Mouse (Mus musculus) lung, adult 2 months (tissue): ENCODE measurements at regions not wholly inside any gene's neighbourhood (a gene's known extent, or its start where the extent isn't known, plus 50 kb on each side); places are given as distances from the start of the nearest gene placed in this dataset.

Experiments used
- CTCF ChIP-seq: fragments of 200-500 bp; IDR thresholded peaks from 2 replicates; pipeline ENCODE4 v1.5.1; 2011; ENCODE audit warnings: mild to moderate bottlenecking, low read length, control low read depth; ENCODE audit not compliant: insufficient read depth
- POLR2A ChIP-seq: fragments of 200-500 bp; IDR thresholded peaks from 2 replicates; pipeline ENCODE4 v1.6.1; 2011; ENCODE audit warnings: low read depth, mild to moderate bottlenecking, control low read depth, low read length, borderline replicate concordance; ENCODE audit errors: extremely low read depth

DNA sequence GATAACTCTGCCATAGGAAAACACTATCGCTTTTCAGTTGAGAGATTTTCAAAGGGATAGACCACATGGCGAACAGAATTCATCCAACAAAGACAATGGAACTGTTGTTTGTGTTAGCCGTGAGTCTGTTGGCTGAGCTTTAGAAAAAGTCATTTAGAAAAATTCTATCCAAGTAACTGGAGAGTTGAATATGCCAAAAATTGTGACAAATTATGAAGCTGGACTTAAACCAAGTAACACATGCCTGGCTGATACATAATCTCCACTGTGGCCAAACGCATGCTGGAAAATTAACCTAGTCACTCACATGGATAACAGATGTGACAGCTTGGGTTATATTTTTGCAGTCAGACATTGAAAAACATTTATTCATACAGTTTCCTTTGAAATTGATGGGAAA lies 110.1 kb upstream of the L3mbtl4 start:
- TF ChIP-seq POLR2A (no peak), CTCF (no peak)
